8 mouse cellular contexts compared by ENCODE assay signal in the genomic region with DNA sequence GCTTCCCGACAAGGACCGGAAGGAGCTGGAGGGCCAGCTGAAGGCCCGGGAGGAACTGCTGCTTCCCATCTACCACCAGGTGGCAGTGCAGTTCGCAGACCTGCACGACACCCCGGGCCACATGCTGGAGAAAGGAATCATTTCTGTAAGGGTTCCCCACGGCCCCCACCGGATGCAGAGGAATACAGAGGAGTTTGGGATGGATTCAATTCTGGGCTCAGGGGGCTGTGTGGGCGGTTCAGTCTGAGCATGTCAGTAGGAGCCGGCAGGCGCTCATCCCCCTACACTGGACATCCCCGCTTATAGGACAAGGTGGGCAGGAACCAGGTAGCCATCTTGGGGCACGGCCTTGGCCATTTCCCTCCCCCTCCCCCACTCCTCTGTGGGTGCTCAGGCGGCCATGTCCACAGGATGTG. TPM values are rescaled to one million over a fixed set of nuclear protein-coding genes. Genes with fewer than 3 reads are reported as not detected.
DNase-seq lines count a peak whose midpoint lies in the region; ATAC-seq and TF ChIP-seq lines count a peak whose summit lies in the region.

No protein-coding gene starts in this region.

- H3K9ac ChIP-seq in embryonic facial prominence, embryonic 12.5 days = 0 out of 2 replicates have a peak overlapping the region, but pooled peaks have one; percentile 4
- peak overlapping the region; percentile 33; the same call in 1 of the 2 replicates for H3K9ac ChIP-seq in kidney, embryonic 16.5 days (replicated peaks; ENCODE audit: low read length)
- H3K9ac ChIP-seq in liver, embryonic 11.5 days (ENCODE audit: low read depth, low read length) = no peak overlapping the region
- peak overlapping the region; percentile 29; the same call in 1 of the 2 replicates for H3K9ac ChIP-seq in neural tube, embryonic 12.5 days

- DNase-seq in 416B (ENCODE audit: low read depth) = peak; percentile 75
- peak; percentile 72 for DNase-seq in adrenal gland, postnatal 25 days
- DNase-seq in heart, embryonic 10.5 days (ENCODE audit: low spot score) = peak; percentile 82
- peak; percentile 76 for DNase-seq in liver, embryonic 11.5 days (ENCODE audit: low spot score)

- no peaks in the 10 kb centered on the region for H3K9me3 ChIP-seq in embryonic facial prominence, embryonic 12.5 days
- no peaks in the 10 kb centered on the region for H3K9me3 ChIP-seq in heart, embryonic 10.5 days
- no peaks in the 10 kb centered on the region for H3K9me3 ChIP-seq in kidney, embryonic 16.5 days (ENCODE audit: low read length)
- H3K9me3 ChIP-seq in liver, embryonic 11.5 days (ENCODE audit: control insufficient read depth, low read length) = no peaks in the 10 kb centered on the region
- H3K9me3 ChIP-seq in neural tube, embryonic 12.5 days = no peaks in the 10 kb centered on the region

- no peak overlapping the region for H3K4me3 ChIP-seq in embryonic facial prominence, embryonic 12.5 days
- 0 out of 2 replicates have a peak overlapping the region, but pooled peaks have one; percentile 8 for H3K4me3 ChIP-seq in heart, embryonic 10.5 days
- H3K4me3 ChIP-seq in kidney, embryonic 16.5 days (ENCODE audit: low read length) = peak overlapping the region; percentile 1; the same call in 1 of the 2 replicates
- no peak overlapping the region for H3K4me3 ChIP-seq in liver, embryonic 11.5 days (ENCODE audit: low read depth, low read length)
- 0 out of 2 replicates have a peak overlapping the region, but pooled peaks have one; percentile 3 for H3K4me3 ChIP-seq in neural tube, embryonic 12.5 days
- H3K4me3 ChIP-seq in testis, adult 2 months (ENCODE audit: control insufficient read depth, low read depth, low read length) = no peak overlapping the region

- no peak for TF ChIP-seq POLR2A in testis, adult 2 months (IDR thresholded peaks at IDR 0.05; ENCODE audit: control insufficient read depth, low read depth, low read length)

- peak overlapping the region; percentile 35 for H3K4me2 ChIP-seq in embryonic facial prominence, embryonic 12.5 days (replicated peaks)
- H3K4me2 ChIP-seq in kidney, embryonic 16.5 days (replicated peaks; ENCODE audit: low read depth, low read length) = peak overlapping the region; percentile 37
- 0 out of 2 replicates have a peak overlapping the region, but pooled peaks have one; percentile 6 for H3K4me2 ChIP-seq in liver, embryonic 11.5 days
- H3K4me2 ChIP-seq in neural tube, embryonic 12.5 days (replicated peaks) = peak overlapping the region; percentile 45

- H3K4me1 ChIP-seq in embryonic facial prominence, embryonic 12.5 days = peaks cover 8% of the 10 kb centered on the region; the same call in 1 of the 2 replicates
- H3K4me1 ChIP-seq in heart, embryonic 10.5 days = peaks cover 4% of the 10 kb centered on the region; the same call in 1 of the 2 replicates
- peaks cover 5% of the 10 kb centered on the region; the same call in 1 of the 2 replicates for H3K4me1 ChIP-seq in kidney, embryonic 16.5 days (ENCODE audit: insufficient read depth, low read length)
- H3K4me1 ChIP-seq in liver, embryonic 11.5 days (replicated peaks; ENCODE audit: control insufficient read depth, insufficient read depth, low read length) = no peaks in the 10 kb centered on the region
- peaks cover 6% of the 10 kb centered on the region; the same call in 1 of the 2 replicates for H3K4me1 ChIP-seq in neural tube, embryonic 12.5 days
- H3K4me1 ChIP-seq in testis, adult 2 months (ENCODE audit: control insufficient read depth, insufficient read depth, low read length) = no peaks in the 10 kb centered on the region

- WGBS in embryonic facial prominence, embryonic 12.5 days = 10% methylated on average over 14 of the region's 14 CpGs
- 16% methylated on average over 14 of the region's 14 CpGs for WGBS in heart, embryonic 10.5 days
- WGBS in kidney, embryonic 16.5 days = 11% methylated on average over 14 of the region's 14 CpGs
- 15% methylated on average over 14 of the region's 14 CpGs for WGBS in liver, embryonic 11.5 days
- WGBS in neural tube, embryonic 12.5 days = 17% methylated on average over 14 of the region's 14 CpGs

- peak; percentile 74; the same call in 1 of the 2 replicates for TF ChIP-seq CTCF in testis, adult 2 months (IDR thresholded peaks at IDR 0.05; ENCODE audit: control insufficient read depth, insufficient read depth, insufficient replicate concordance, low read depth, low read length)

- no peaks in the 10 kb centered on the region for H3K36me3 ChIP-seq in embryonic facial prominence, embryonic 12.5 days
- peaks cover 45% of the 10 kb centered on the region for H3K36me3 ChIP-seq in heart, embryonic 10.5 days
- no peaks in the 10 kb centered on the region for H3K36me3 ChIP-seq in kidney, embryonic 16.5 days (ENCODE audit: insufficient read depth, low read length)
- no peaks in the 10 kb centered on the region for H3K36me3 ChIP-seq in liver, embryonic 11.5 days (ENCODE audit: control insufficient read depth, insufficient read depth, low read length)
- H3K36me3 ChIP-seq in neural tube, embryonic 12.5 days = no peaks in the 10 kb centered on the region
- no peaks in the 10 kb centered on the region for H3K36me3 ChIP-seq in testis, adult 2 months (ENCODE audit: control insufficient read depth, insufficient read depth, low read length)

- no peak overlapping the region for H3K27ac ChIP-seq in embryonic facial prominence, embryonic 12.5 days
- 0 out of 2 replicates have a peak overlapping the region, but pooled peaks have one; percentile 23 for H3K27ac ChIP-seq in heart, embryonic 10.5 days
- H3K27ac ChIP-seq in kidney, embryonic 16.5 days (ENCODE audit: low read length) = no peak overlapping the region
- H3K27ac ChIP-seq in liver, embryonic 11.5 days (ENCODE audit: low read depth, low read length) = no peak overlapping the region
- H3K27ac ChIP-seq in neural tube, embryonic 12.5 days = no peak overlapping the region
- H3K27ac ChIP-seq in testis, adult 2 months (ENCODE audit: control insufficient read depth, insufficient read depth, low read depth, low read length) = no peak overlapping the region

- H3K27me3 ChIP-seq in embryonic facial prominence, embryonic 12.5 days = no peaks in the 10 kb centered on the region
- peaks cover 9% of the 10 kb centered on the region; the same call in 1 of the 2 replicates for H3K27me3 ChIP-seq in heart, embryonic 10.5 days (ENCODE audit: insufficient read depth, poor library complexity, severe bottlenecking)
- no peaks in the 10 kb centered on the region for H3K27me3 ChIP-seq in kidney, embryonic 16.5 days (ENCODE audit: insufficient read depth, low read length)
- H3K27me3 ChIP-seq in liver, embryonic 11.5 days (replicated peaks; ENCODE audit: control insufficient read depth, insufficient read depth, low read length) = no peaks in the 10 kb centered on the region
- peaks cover 16% of the 10 kb centered on the region for H3K27me3 ChIP-seq in neural tube, embryonic 12.5 days (replicated peaks)
- H3K27me3 ChIP-seq in testis, adult 2 months (ENCODE audit: control insufficient read depth, insufficient read depth, low read length) = no peaks in the 10 kb centered on the region

- peak; percentile 11; the same call in 1 of the 2 replicates for ATAC-seq in embryonic facial prominence, embryonic 12.5 days (ENCODE audit: insufficient number of reproducible peaks, insufficient read depth, low FRiP score, low TSS enrichment)
- ATAC-seq in kidney, embryonic 16.5 days (ENCODE audit: low FRiP score, low TSS enrichment) = peak; percentile 57
- ATAC-seq in liver, embryonic 11.5 days (replicated peaks; ENCODE audit: low FRiP score) = no peak
- ATAC-seq in neural tube, embryonic 12.5 days (ENCODE audit: low FRiP score, low read depth) = peak; percentile 44; the same call in 1 of the 2 replicates

RNA-seq across cellular contexts. Expression of a gene that starts 25.4 kb away (rescaled TPM):
- not detected in 2 replicates for total RNA-seq in adrenal gland, postnatal 25 days (2021)
- polyA plus RNA-seq in embryonic facial prominence, embryonic 12.5 days (2016; fragmentation: Nextera tagmentation; extraction: Ambion mirVana) = 1.7 and 2.2 TPM in 2 replicates
- not detected in 2 replicates for polyA plus RNA-seq in heart, embryonic 10.5 days (2016; fragmentation: Nextera tagmentation; extraction: Ambion mirVana)
- 0.10 TPM in 1 of 2 replicates, not detected in the other for polyA plus RNA-seq in kidney, embryonic 16.5 days (2015; fragmentation: Nextera tagmentation; extraction: Ambion mirVana)
- not detected in 2 replicates for polyA plus RNA-seq in liver, embryonic 11.5 days (2014; fragmentation: Nextera tagmentation; extraction: Ambion mirVana)
- 0.62 and 1.2 TPM in 2 replicates for polyA plus RNA-seq in neural tube, embryonic 12.5 days (2016; fragmentation: Nextera tagmentation; extraction: Ambion mirVana)
- 0.28 and 0.49 TPM in 2 replicates for polyA plus RNA-seq in testis, adult 2 months (2012; rRNA removed)

RNA-seq across cellular contexts. Expression of a gene that starts 40.8 kb away (rescaled TPM):
- 0.21 and 0.62 TPM in 2 replicates for total RNA-seq in adrenal gland, postnatal 25 days (2021)
- polyA plus RNA-seq in embryonic facial prominence, embryonic 12.5 days (2016; fragmentation: Nextera tagmentation; extraction: Ambion mirVana) = 1.7 and 1.9 TPM in 2 replicates
- 0.71 and 0.82 TPM in 2 replicates for polyA plus RNA-seq in heart, embryonic 10.5 days (2016; fragmentation: Nextera tagmentation; extraction: Ambion mirVana)
- 2.4 and 2.8 TPM in 2 replicates for polyA plus RNA-seq in kidney, embryonic 16.5 days (2015; fragmentation: Nextera tagmentation; extraction: Ambion mirVana)
- polyA plus RNA-seq in liver, embryonic 11.5 days (2014; fragmentation: Nextera tagmentation; extraction: Ambion mirVana) = 0.40 and 0.45 TPM in 2 replicates
- polyA plus RNA-seq in neural tube, embryonic 12.5 days (2016; fragmentation: Nextera tagmentation; extraction: Ambion mirVana) = 0.75 and 0.91 TPM in 2 replicates
- 2.8 and 3.1 TPM in 2 replicates for polyA plus RNA-seq in testis, adult 2 months (2012; rRNA removed)

Comparison
In these comparisons a context has a peak if more than half of its experiments do, and no peak if none do; other contexts are left out.
1. H3K4me3 ChIP-seq: peak in heart, embryonic 10.5 days (single experiment), kidney, embryonic 16.5 days (single experiment) and neural tube, embryonic 12.5 days (single experiment); none in embryonic facial prominence, embryonic 12.5 days (single experiment), liver, embryonic 11.5 days (single experiment) and testis, adult 2 months (single experiment).
2. Peak in every context shown above with its lines, with median percentiles within 50 percentile points of each other: DNase-seq and H3K4me2 ChIP-seq.